In the genomic region with DNA sequence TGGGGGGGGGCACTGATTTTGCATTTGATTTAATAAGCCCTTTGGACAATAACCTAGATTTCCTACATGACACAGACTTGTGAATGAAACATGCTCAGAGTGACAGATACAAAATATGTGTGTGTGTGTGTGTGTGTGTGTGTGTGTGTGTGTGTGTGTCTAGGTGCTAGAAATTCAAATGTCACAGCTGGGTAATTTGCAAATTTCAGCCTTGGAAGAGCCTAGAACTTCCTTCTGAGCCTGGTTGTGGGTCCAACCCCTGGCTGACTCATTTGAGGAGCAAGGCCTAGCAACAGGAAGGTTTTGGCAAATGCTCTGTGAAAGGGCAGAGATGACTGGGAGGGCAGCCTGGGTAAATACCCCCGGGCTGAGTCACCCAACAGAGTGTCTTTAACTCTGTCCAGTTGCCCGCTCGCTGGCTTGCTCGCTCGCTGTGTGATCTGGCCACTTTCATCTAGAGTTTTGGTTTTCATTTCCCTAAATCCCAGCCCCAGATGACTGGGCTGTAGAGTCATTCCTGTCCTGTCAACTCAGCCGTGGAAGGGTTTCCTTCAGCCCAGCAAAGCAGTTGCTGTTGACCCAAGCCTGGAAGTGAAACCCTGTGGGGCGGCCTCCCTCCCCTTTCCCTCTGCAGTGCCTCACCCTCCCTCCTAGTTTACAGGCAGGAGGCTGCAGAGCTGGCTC, we compare ENCODE assay signal across 9 mouse cellular contexts. TPM values are rescaled to one million over a fixed set of nuclear protein-coding genes. Genes with fewer than 3 reads are reported as not detected.
A peak's percentile ranks its signal among the peaks of the same experiment; 100 is the strongest.
DNase-seq lines count a peak whose midpoint lies in the region; ATAC-seq lines count a peak whose summit lies in the region.
"Had no signal": no experiment of that assay in that cellular context is flagged by ENCODE, and none has a peak within 500 bp of the region (broad histone marks: within the 10 kb centered on the region; RNA-seq: fewer than 3 reads in every experiment).

No protein-coding gene starts in this region.

- H3K4me3 ChIP-seq in liver, embryonic 13.5 days (replicated peaks), result no peak overlapping the region
- no peak overlapping the region for H3K4me3 ChIP-seq in forebrain, embryonic 13.5 days

- no peaks in the 10 kb centered on the region for H3K9me3 ChIP-seq in liver, embryonic 13.5 days (replicated peaks)
- H3K9me3 ChIP-seq in forebrain, embryonic 13.5 days (replicated peaks), result no peaks in the 10 kb centered on the region

- DNase-seq in A20 (ENCODE audit: low read depth, low spot score), result peak; percentile 91
- peak; percentile 90 for DNase-seq in adipocyte (ENCODE audit: low spot score)
- DNase-seq in heart, adult 9 months (ENCODE audit: low spot score in 2 of 2), result peak; percentile 68 to 77
- no peak for DNase-seq in liver, embryonic 13.5 days
- peak; percentile 45 for DNase-seq in urinary bladder, postnatal 25 days (ENCODE audit: low spot score)
- no peak for DNase-seq in cerebellum, postnatal 4 days (ENCODE audit: low spot score in 2 of 2)
- DNase-seq in embryo, embryonic 10.5 days (ENCODE audit: low spot score), result no peak
- DNase-seq: lung, embryonic 14.5 days had no signal

- ATAC-seq in liver, embryonic 13.5 days (ENCODE audit: low read depth), result no peak
- ATAC-seq in forebrain, embryonic 13.5 days, result no peak

- H3K4me1 ChIP-seq in liver, embryonic 13.5 days (replicated peaks), result peaks cover 35% of the 10 kb centered on the region
- no peaks in the 10 kb centered on the region for H3K4me1 ChIP-seq in forebrain, embryonic 13.5 days

- H3K4me2 ChIP-seq in liver, embryonic 13.5 days, result no peak overlapping the region
- H3K4me2 ChIP-seq in forebrain, embryonic 13.5 days, result no peak overlapping the region
- H3K4me2 ChIP-seq: lung, embryonic 14.5 days had no signal

- 78% methylated on average over 7 of the region's 7 CpGs for WGBS in liver, embryonic 13.5 days (ENCODE audit: insufficient replicate concordance)
- 81% methylated on average over 7 of the region's 7 CpGs for WGBS in forebrain, embryonic 13.5 days

- no peak overlapping the region for H3K9ac ChIP-seq in liver, embryonic 13.5 days
- H3K9ac ChIP-seq in forebrain, embryonic 13.5 days, result no peak overlapping the region
- H3K9ac ChIP-seq: lung, embryonic 14.5 days had no signal

- no peaks in the 10 kb centered on the region for H3K27me3 ChIP-seq in liver, embryonic 13.5 days
- no peaks in the 10 kb centered on the region for H3K27me3 ChIP-seq in forebrain, embryonic 13.5 days

- peaks cover 74% of the 10 kb centered on the region for H3K36me3 ChIP-seq in liver, embryonic 13.5 days
- no peaks in the 10 kb centered on the region for H3K36me3 ChIP-seq in forebrain, embryonic 13.5 days (ENCODE audit: poor library complexity, severe bottlenecking)

- peak overlapping the region; percentile 67; the same call in 1 of the 2 replicates for H3K27ac ChIP-seq in liver, embryonic 13.5 days
- H3K27ac ChIP-seq in forebrain, embryonic 13.5 days, result no peak overlapping the region

RNA-seq across cellular contexts. Expression of gene Taok3, which starts 38.5 kb away (rescaled TPM):
- polyA plus RNA-seq in liver, embryonic 13.5 days (2015; fragmentation: Nextera tagmentation; extraction: Ambion mirVana), result 49.3 and 56.2 TPM in 2 replicates
- polyA plus RNA-seq in forebrain, embryonic 13.5 days (2015; fragmentation: Nextera tagmentation; extraction: Ambion mirVana), result 29.8 and 30.7 TPM in 2 replicates

RNA-seq across cellular contexts. Expression of gene Suds3, which starts 42.6 kb away (rescaled TPM):
- 38.1 and 43.2 TPM in 2 replicates for polyA plus RNA-seq in liver, embryonic 13.5 days (2015; fragmentation: Nextera tagmentation; extraction: Ambion mirVana)
- 79.0 and 83.5 TPM in 2 replicates for polyA plus RNA-seq in forebrain, embryonic 13.5 days (2015; fragmentation: Nextera tagmentation; extraction: Ambion mirVana)

Comparison
In these comparisons a context has a peak if more than half of its experiments do, and no peak if none do; other contexts are left out.
1. DNase-seq: peak in A20 (single experiment), adipocyte (single experiment), heart, adult 9 months (2 of 2) and urinary bladder, postnatal 25 days (single experiment); none in liver, embryonic 13.5 days (single experiment), cerebellum, postnatal 4 days (0 of 2) and embryo, embryonic 10.5 days (single experiment).